Mouse (Mus musculus) spleen, embryonic (tissue): ENCODE data around the gene Arhgap8.
"Not testable (repeated sequence)": the region's sequence is repeated elsewhere in the genome, so short reads cannot be mapped to it uniquely, and the experiment has no call there.

ENCODE experiments used
- CTCF ChIA-PET: fragments of 350-600 bp; sonication (Branson Sonifier 250); formaldehyde crosslinking; loops from one replicate; lab custom pipeline; 2022; lab: Charles Lee

The Arhgap8 gene

GRCm38 (mm10) chr15:84730893-84731292 lies 11.0 kb downstream of the Arhgap8 start:
- CTCF ChIA-PET, result no interaction called here

- CTCF ChIA-PET, result no interaction called here
These were observed 12.0 kb downstream of the Arhgap8 start for GRCm38 (mm10) chr15:84731676-84732424.

- CTCF ChIA-PET, result no interaction called here
These were observed 12.5 kb downstream of the Arhgap8 start for GRCm38 (mm10) chr15:84732425-84732749.

- CTCF ChIA-PET, result no interaction called here
These were observed 16.6 kb downstream of the Arhgap8 start for GRCm38 (mm10) chr15:84736346-84736993.

- CTCF ChIA-PET, result no interaction called here
These were observed 17.1 kb downstream of the Arhgap8 start for GRCm38 (mm10) chr15:84736994-84737346.

GRCm38 (mm10) chr15:84738246-84738645 lies 18.4 kb downstream of the Arhgap8 start:
- CTCF ChIA-PET, result no interaction called here

GRCm38 (mm10) chr15:84741573-84741972 lies 21.7 kb downstream of the Arhgap8 start:
- CTCF ChIA-PET, result no interaction called here

- CTCF ChIA-PET, result no interaction called here
These were observed 23.5 kb downstream of the Arhgap8 start for GRCm38 (mm10) chr15:84743347-84743746.

GRCm38 (mm10) chr15:84744308-84744707 lies 24.5 kb downstream of the Arhgap8 start:
- CTCF ChIA-PET, result no interaction called here

GRCm38 (mm10) chr15:84745831-84746230 lies 26.0 kb downstream of the Arhgap8 start:
- CTCF ChIA-PET, result no interaction called here

- CTCF ChIA-PET, result no interaction called here
These were observed 35.1 kb downstream of the Arhgap8 start for GRCm38 (mm10) chr15:84754987-84755386.

GRCm38 (mm10) chr15:84756426-84756825 lies 36.6 kb downstream of the Arhgap8 start:
- CTCF ChIA-PET, result no interaction called here

- CTCF ChIA-PET, result interaction anchor here (0.5 to 0.8 kb wide), 2 partner anchors 447 to 504 kb away, joined by 3 to 16 read pairs; no protein-coding TSS in a partner anchor
These were observed 38.6 kb downstream of the Arhgap8 start for GRCm38 (mm10) chr15:84758493-84758892.

GRCm38 (mm10) chr15:84762712-84763422 lies 43.0 kb downstream of the Arhgap8 start:
- CTCF ChIA-PET, result no interaction called here

GRCm38 (mm10) chr15:84763423-84763812 lies 43.6 kb downstream of the Arhgap8 start:
- CTCF ChIA-PET, result no interaction called here

- CTCF ChIA-PET, result no interaction called here
These were observed 46.8 kb downstream of the Arhgap8 start for GRCm38 (mm10) chr15:84766621-84767020.

- CTCF ChIA-PET, result not testable (repeated sequence)
These were observed 48.7 kb downstream of the Arhgap8 start for GRCm38 (mm10) chr15:84768531-84768930.

GRCm38 (mm10) chr15:84769641-84770341 lies 49.9 kb downstream of the Arhgap8 start:
- CTCF ChIA-PET, result no interaction called here

- CTCF ChIA-PET, result no interaction called here
These were observed 52.6 kb downstream of the Arhgap8 start for GRCm38 (mm10) chr15:84772191-84773111.

GRCm38 (mm10) chr15:84775421-84776174 lies 55.7 kb downstream of the Arhgap8 start:
- CTCF ChIA-PET, result no interaction called here
